Mouse (Mus musculus) stomach, embryonic 14.5 days (tissue): ENCODE data around the gene Mep1a. TPM values are rescaled to one million over a fixed set of nuclear protein-coding genes. Genes with fewer than 3 reads are reported as not detected.

Source experiments
- ATAC-seq: fragments of 200-750 bp; cut with Nextera tagmentation; 2 replicates; pipeline ENCODE4 v1.8.0; 2017; ENCODE audit warnings: low read depth, moderate TSS enrichment; ENCODE audit not compliant: insufficient number of reproducible peaks, insufficient read depth, low FRiP score
- H3K27ac ChIP-seq: fragments of 300-500 bp; sonication (generic); 2 replicates; pipeline ENCODE4 v1.5.1; 2014; ENCODE audit warnings: mild to moderate bottlenecking, low read length, moderate library complexity, mixed read lengths
- H3K27me3 ChIP-seq: fragments of 300-500 bp; sonication (generic); 2 replicates; pipeline ENCODE4 v1.6.1; 2014; ENCODE audit warnings: low read length, control low read depth, mixed read lengths; ENCODE audit not compliant: control insufficient read depth, insufficient read depth
- H3K36me3 ChIP-seq: fragments of 300-500 bp; sonication (generic); 2 replicates; pipeline ENCODE4 v1.6.1; 2014; ENCODE audit warnings: mild to moderate bottlenecking, control low read depth, low read length, moderate library complexity, mixed read lengths; ENCODE audit not compliant: control insufficient read depth, insufficient read depth
- H3K4me1 ChIP-seq: fragments of 300-500 bp; sonication (generic); 2 replicates; pipeline ENCODE4 v1.6.1; 2014; ENCODE audit warnings: low read length, control low read depth, mixed read lengths; ENCODE audit not compliant: control insufficient read depth, insufficient read depth
- H3K4me2 ChIP-seq: fragments of 300-500 bp; sonication (generic); replicated peaks from 2 replicates; pipeline ENCODE4 v1.6.1; 2014; ENCODE audit warnings: low read depth, low read length, control low read depth
- H3K4me3 ChIP-seq: fragments of 300-500 bp; sonication (generic); 2 replicates; pipeline ENCODE4 v1.5.1; 2014; ENCODE audit warnings: low read depth, low read length, control low read depth
- H3K9ac ChIP-seq: fragments of 300-500 bp; sonication (generic); replicated peaks from 2 replicates; pipeline ENCODE4 v1.6.1; 2014; ENCODE audit warnings: low read depth, mild to moderate bottlenecking, control low read depth, low read length, moderate library complexity, mixed read lengths
- H3K9me3 ChIP-seq: fragments of 300-500 bp; sonication (generic); 2 replicates; pipeline ENCODE4 v1.6.1; 2016; ENCODE audit warnings: low read depth, low read length, control low read depth; ENCODE audit not compliant: control insufficient read depth
- WGBS: fragments of 180-500 bp; shearing (Covaris S2); extraction: QIAGEN DNeasy Blood & Tissue Kit; methylation state at CpG from one replicate; pipeline ENCODE4 v1.1.7; 2014; 5-methylcytosine and 5-hydroxymethylcytosine counted together
- polyA plus RNA-seq: library from polyadenylated mRNA; unstranded; fragments of >200 nt; fragmentation: Nextera tagmentation; extraction: Ambion mirVana; gene quantifications from 2 replicates; pipeline ENCODE4 v1.2.1, GENCODE M21; 2014

Gene Mep1a
- polyA plus RNA-seq, 1 experiment from 2014 or later: not detected

DNA sequence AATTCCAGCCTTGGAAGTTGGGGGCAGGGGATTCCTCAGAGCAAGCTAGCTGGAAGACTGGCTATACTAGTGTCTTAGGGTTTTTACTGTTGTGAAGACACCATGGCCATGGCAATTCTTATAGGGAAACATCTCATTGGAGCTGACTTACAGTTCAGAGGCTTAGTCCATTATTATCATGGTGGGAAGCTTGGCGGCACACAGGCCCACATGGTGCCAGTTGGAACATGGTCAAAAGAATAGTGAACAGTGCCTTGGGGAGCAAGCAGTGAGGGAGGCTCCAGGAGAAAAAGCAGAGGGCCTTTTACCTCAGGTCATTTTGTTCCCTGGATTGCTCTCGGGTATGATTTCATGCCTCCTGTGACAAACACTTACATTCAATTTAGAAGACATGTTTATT is 27.9 kb upstream of the Mep1a start:
- Histone ChIP-seq H3K9ac (no peak overlapping the region), H3K4me3 (no peak overlapping the region), H3K27ac (no peak overlapping the region), H3K27me3 (no peaks in the 10 kb centered on the region), H3K9me3 (peaks cover 3% of the 10 kb centered on the region; the same call in 1 of the 2 replicates), H3K4me2 (no peak overlapping the region), H3K4me1 (no peaks in the 10 kb centered on the region; the same call in 1 of the 2 replicates), H3K36me3 (no peaks in the 10 kb centered on the region)
- 85% methylated on average over 2 of the region's 2 CpGs for WGBS
- no peak for ATAC-seq

- no peak overlapping the region for H3K27ac ChIP-seq
- no peaks in the 10 kb centered on the region for H3K4me1 ChIP-seq
- no peak overlapping the region for H3K4me3 ChIP-seq
- H3K9ac ChIP-seq: no peak overlapping the region
- H3K9me3 ChIP-seq: peaks cover under 1% of the 10 kb centered on the region; the same call in 1 of the 2 replicates
- no peak for ATAC-seq
- H3K4me2 ChIP-seq: no peak overlapping the region
- H3K27me3 ChIP-seq: no peaks in the 10 kb centered on the region
- WGBS: 87% methylated on average over 3 of the region's 3 CpGs
- H3K36me3 ChIP-seq: no peaks in the 10 kb centered on the region
Measured at GRCm38 (mm10) chr17:43520166-43520565, 17.6 kb upstream of the Mep1a start.

DNA sequence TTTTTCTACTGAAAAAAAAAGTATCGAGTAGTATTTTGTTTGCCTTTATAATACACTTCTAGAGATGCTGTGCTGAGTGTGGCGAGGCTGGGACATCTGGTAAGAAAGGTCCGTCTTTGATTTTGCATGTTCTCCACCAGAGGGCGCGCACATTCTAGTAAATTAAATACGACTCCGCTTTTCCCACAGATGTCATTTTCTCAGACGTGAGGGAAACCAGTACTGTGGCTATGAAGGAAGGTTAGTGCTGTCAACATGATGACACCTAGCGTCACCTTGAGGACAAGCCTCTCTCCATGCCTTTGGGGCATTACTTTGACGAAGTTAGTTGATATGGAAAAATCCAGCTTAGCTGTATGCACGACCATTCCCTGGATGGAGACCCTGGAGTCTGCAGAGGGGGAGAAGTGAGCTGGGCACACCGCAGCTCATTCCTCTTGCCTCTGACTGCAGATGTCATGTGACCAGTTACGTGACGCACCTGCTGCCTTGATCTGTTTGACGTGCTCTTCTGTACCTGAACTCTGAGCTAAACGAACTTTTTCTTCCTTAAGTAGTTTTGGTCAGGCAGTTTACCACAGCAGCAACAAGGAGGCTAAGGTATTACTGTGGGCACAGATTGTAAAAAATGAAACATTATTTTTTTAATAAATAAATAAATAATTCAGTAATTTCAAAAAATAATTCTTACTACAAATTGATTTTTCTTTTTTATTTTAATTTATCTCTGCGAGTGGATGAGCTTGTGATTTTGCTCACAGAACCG is 16.2 kb upstream of the Mep1a start:
- H3K4me3 ChIP-seq: no peak overlapping the region
- no peaks in the 10 kb centered on the region for H3K36me3 ChIP-seq
- H3K9me3 ChIP-seq: peaks cover 3% of the 10 kb centered on the region; the same call in 1 of the 2 replicates
- H3K4me1 ChIP-seq: no peaks in the 10 kb centered on the region
- 23% methylated on average over 18 of the region's 18 CpGs for WGBS
- ATAC-seq: peak; percentile 46; the same call in 1 of the 2 replicates
- no peak overlapping the region for H3K9ac ChIP-seq
- no peak overlapping the region for H3K27ac ChIP-seq
- no peaks in the 10 kb centered on the region for H3K27me3 ChIP-seq
- H3K4me2 ChIP-seq: 0 out of 2 replicates have a peak overlapping the region, but pooled peaks have one; percentile 14

DNA sequence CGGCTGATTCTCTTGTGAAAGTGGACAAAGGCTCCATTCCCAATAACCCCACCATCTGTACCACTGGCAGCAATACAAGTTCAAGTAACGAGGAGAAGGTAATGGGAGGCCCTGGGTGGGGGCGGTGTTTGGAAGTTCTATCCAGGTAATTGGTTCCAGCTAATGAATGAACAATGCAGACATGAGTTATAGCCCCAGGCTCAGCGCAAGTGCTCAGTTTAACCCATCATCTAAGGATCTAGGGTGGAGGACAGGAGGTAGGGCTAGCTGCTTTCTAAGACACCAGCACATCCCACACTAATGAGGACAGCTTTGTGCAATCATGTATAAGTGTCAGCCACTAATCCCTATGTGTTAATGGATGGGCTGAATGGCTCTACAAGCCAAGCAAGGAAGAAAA is 8.2 kb upstream of the Mep1a start:
- Histone ChIP-seq H3K27me3 (no peaks in the 10 kb centered on the region), H3K9ac (no peak overlapping the region), H3K4me3 (no peak overlapping the region), H3K36me3 (no peaks in the 10 kb centered on the region), H3K4me2 (no peak overlapping the region), H3K9me3 (peaks cover 3% of the 10 kb centered on the region; the same call in 1 of the 2 replicates), H3K27ac (no peak overlapping the region), H3K4me1 (no peaks in the 10 kb centered on the region)
- WGBS: 73% methylated on average over 4 of the region's 4 CpGs
- no peak for ATAC-seq

DNA sequence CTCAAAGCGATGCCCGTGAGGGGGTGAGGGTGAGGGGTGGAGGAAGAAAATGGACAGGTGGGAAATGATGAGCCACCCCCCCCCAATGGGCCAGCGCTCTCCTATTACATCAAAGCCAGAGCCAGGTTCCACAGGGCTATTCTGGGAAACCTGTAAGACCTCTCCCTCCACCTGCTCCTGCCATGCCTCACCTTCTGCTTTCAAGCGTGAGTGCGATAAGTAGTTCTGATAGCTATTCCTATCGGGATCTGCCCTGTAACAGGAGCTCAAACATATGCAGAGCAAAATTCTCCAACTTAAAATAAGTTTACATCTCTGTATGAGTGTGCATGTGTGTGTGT is 2.0 kb upstream of the Mep1a start:
- peak; percentile 76 for ATAC-seq
- Histone ChIP-seq H3K4me3 (no peak overlapping the region), H3K27me3 (no peaks in the 10 kb centered on the region), H3K36me3 (no peaks in the 10 kb centered on the region), H3K27ac (0 out of 2 replicates have a peak overlapping the region, but pooled peaks have one; percentile 11), H3K4me1 (no peaks in the 10 kb centered on the region), H3K9me3 (no peaks in the 10 kb centered on the region), H3K9ac (no peak overlapping the region), H3K4me2 (no peak overlapping the region)
- 19% methylated on average over 6 of the region's 6 CpGs for WGBS

GRCm38 (mm10) chr17:43503861-43504593 is 1.4 kb upstream of the Mep1a start:
- Histone ChIP-seq H3K27ac (0 out of 2 replicates have a peak overlapping the region, but pooled peaks have one; percentile 11), H3K4me3 (no peak overlapping the region), H3K4me1 (no peaks in the 10 kb centered on the region), H3K4me2 (no peak overlapping the region), H3K9me3 (no peaks in the 10 kb centered on the region), H3K9ac (no peak overlapping the region), H3K27me3 (no peaks in the 10 kb centered on the region), H3K36me3 (no peaks in the 10 kb centered on the region)
- 21% methylated on average over 4 of the region's 4 CpGs for WGBS
- ATAC-seq: peak; percentile 83

GRCm38 (mm10) chr17:43501631-43502030 is 981 bp downstream of the Mep1a start:
- Histone ChIP-seq H3K4me3 (no peak overlapping the region), H3K36me3 (no peaks in the 10 kb centered on the region), H3K9ac (no peak overlapping the region), H3K27me3 (no peaks in the 10 kb centered on the region), H3K4me2 (no peak overlapping the region), H3K9me3 (no peaks in the 10 kb centered on the region), H3K27ac (no peak overlapping the region), H3K4me1 (no peaks in the 10 kb centered on the region)
- 86% methylated on average over 5 of the region's 5 CpGs for WGBS
- ATAC-seq: no peak

GRCm38 (mm10) chr17:43501223-43501622 is 1.4 kb downstream of the Mep1a start:
- Histone ChIP-seq H3K36me3 (no peaks in the 10 kb centered on the region), H3K27ac (no peak overlapping the region)

More at GRCm38 (mm10) chr17:43501223-43501622, 1.4 kb downstream of the Mep1a start:
- no peaks in the 10 kb centered on the region for H3K9me3 ChIP-seq
- no peak overlapping the region for H3K9ac ChIP-seq
- no peaks in the 10 kb centered on the region for H3K27me3 ChIP-seq
- H3K4me3 ChIP-seq: no peak overlapping the region
- H3K4me2 ChIP-seq: no peak overlapping the region
- no peaks in the 10 kb centered on the region for H3K4me1 ChIP-seq
- WGBS: 75% methylated on average over 3 of the region's 3 CpGs
- ATAC-seq: no peak
